Mouse (Mus musculus) MEL-GATA-1-ER (cell line): ENCODE measurements around the gene Plau.

Source experiments
- DNase-seq: peaks from one replicate; pipeline ENCODE4 v3.0.0-alpha.2; 2012; ENCODE audit warnings: low read depth; ENCODE audit errors: extremely low read depth

Plau gene

DNA sequence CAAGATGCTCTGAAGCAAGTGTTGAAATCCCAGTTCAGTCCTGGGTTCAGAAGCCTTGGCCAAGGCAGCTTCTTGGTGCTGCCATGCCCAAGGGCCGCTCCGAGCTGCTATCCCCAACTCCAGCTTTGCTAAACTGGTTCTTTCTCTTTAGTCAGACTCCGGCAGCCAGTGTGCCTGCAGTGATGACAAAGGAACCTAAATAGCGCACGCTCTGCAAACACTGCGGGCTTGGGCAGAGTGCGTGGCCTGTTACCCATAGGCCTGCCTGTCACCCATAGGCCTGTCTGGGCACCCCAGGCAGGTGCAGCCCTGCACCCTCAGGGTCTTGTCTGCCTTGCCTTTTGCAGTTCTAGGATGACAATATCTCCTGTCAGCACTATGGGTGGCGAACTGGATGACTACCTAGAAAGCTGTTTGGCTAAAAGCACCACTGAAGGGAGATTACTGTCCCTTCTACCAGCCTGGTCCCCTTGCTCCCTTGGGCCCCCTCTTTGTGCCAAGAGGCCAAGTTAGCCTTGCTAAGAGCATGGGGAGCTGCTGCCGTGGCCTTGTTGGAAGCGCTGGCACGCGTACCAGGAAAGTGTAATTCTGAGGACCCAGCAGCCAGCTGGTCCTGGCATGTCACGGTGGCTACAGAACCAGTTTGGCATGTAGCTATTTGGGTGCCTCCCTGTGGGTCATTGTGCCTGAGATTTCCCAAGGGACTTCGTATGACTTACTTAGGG, 30.2 kb upstream of the Plau start:
- DNase-seq, result no peak

DNA sequence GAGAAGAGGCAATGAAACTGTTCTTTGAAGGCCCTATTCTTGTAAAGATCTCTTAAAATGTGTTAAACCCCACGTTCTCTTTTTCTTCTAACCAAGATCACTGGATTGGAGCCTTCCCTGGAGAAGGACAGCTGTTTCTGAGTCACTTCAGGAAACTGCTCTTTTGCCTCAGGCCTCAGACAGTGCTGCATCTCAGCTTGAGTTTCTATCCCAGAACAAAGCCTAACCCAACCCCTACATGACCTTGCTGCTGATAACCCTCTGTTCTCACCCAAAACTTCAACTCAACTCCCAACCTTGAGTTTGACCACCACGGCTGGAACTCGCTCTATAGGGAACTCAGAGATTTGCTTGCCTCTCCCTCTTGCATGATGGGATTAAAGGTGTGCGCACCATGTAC, 27.1 kb upstream of the Plau start:
- no peak for DNase-seq

- DNase-seq, result no peak
Observed at GRCm38 (mm10) chr14:20809820-20810219, 26.6 kb upstream of the Plau start.

GRCm38 (mm10) chr14:20811236-20811635, 25.2 kb upstream of the Plau start:
- DNase-seq, result no peak

DNA sequence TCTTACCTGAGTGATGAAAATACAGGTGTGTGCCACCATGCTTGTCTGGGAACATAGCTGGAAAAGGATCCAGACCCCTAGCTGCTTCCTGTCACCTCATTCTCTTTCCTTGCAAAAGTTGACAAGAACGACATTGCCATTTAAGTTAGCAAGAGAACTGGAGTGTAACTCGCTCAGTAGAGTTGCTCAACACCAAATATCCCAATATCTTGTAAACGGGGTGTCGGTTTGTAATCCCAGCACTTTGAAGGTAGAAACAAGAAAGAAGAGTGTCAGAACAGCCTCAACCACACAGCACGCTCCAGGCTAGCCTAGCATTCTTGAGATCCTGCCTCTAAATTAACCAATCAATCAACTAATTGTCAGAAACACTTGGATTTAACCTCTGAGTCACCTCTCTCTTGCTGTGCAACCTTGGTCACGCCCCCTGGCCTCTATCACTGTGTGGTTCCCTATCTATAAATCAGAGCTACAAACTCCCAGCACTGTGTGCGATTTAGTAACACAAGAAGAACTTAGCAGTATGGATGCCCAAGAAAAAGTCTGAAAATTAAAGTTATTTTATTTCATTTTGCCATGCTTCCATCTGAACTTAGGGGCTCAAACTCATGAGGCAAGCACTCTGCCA, 24.6 kb upstream of the Plau start:
- DNase-seq, result no peak

DNA sequence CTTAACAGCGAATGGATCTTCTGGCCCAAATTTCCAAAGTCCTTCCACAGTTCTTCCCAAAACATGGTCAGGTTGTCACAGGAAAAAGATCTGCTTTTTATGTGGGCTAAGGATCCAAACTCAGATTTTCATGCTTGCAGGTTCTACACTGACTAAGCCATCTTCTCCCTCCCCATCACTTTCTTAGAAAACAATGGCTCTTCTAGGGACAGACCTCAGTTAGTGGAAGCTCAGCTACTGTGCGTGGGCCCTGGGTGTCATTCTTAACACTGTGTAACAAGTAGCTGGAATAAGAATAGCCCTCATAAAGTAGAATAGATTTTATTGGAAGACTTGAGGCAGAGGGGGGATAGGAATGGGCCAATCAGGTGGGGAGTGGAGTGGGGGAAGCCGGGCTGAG, 21.0 kb upstream of the Plau start:
- DNase-seq, result no peak

DNA sequence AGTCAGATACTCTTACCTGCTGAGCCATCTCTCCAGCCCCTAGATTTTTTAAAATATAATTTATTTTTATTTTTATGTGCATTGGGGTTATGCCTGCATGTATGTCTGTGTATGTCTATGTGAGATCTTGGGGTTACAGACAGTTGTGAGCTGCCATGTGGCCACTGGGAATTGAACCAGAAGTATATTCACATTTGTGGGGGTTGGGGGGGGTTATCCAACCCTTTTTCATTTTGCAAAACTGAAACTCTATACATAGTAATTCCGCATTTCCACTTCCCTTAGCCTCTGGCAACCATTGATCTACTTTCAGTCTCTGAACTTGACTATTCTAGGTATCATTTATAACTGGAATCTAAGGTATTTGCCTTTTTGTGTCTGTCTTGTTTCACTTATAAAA, 11.9 kb upstream of the Plau start:
- no peak for DNase-seq

- no peak for DNase-seq
Observed at GRCm38 (mm10) chr14:20825516-20825915, 10.9 kb upstream of the Plau start.

DNA sequence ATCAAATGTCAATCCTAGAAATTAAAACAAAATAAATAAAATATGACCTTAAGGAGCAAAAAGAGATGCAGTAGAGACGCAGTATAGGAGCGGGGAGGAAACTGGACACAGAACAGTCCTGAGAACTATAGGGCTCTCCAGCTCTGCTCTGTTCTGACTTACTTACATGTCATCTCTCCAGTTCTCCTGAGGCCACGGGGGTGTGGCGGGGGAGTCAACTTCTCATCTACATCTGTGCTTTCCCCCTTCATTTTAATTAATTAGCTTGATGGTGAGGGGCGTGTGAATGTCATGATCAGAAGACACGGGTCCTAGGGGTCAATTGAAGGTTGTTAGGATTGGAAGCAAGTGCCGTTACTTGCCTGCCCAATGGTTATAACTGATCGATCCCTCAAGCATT, 9.4 kb upstream of the Plau start:
- DNase-seq, result no peak

- no peak for DNase-seq
Observed at GRCm38 (mm10) chr14:20827491-20827890, 9.0 kb upstream of the Plau start.

- DNase-seq, result no peak
Observed at GRCm38 (mm10) chr14:20828524-20828923, 7.9 kb upstream of the Plau start.

DNA sequence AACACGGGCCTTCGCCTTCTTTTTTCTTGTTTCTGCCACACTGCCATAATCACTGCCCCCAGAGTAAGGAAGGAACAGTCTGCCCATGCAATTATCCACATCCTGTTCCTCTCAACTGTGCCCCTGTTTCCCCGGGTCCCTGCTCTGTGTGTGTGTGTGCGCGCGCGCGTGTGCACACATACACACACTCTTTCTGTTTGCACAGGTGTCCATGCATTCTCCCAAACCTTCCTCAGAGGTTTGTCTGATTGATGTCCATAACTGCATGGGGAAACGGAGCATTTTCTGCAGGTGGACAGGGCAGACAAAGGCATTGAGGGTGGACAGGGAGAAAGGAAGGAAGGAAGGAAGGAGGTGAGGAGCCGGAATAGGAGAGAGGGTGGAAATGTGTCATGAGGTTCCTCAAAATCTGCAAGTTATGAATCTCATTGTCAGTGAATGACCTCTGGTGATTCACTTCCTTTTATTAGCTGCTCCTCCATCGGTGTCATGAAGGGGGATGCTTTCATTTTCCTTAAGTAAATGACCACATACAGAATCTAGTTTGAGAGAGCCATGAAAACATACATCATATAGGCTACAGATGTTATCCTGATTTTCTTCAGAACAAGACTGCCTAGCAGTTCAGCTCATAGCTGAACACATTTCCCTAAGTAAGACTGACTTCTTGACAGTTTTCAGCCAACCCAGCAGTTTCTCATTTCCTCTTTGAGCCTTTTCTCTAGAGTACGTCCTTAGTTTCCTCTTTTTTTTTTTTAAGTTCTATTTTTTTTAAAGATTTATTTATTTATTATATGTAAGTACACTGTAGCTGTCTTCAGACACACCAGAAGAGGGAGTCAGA, 6.7 kb upstream of the Plau start:
- DNase-seq, result peak; percentile 58

- DNase-seq, result no peak
Observed at GRCm38 (mm10) chr14:20831141-20831910, 5.1 kb upstream of the Plau start.

- DNase-seq, result no peak
Observed at GRCm38 (mm10) chr14:20831915-20832314, 4.5 kb upstream of the Plau start.

DNA sequence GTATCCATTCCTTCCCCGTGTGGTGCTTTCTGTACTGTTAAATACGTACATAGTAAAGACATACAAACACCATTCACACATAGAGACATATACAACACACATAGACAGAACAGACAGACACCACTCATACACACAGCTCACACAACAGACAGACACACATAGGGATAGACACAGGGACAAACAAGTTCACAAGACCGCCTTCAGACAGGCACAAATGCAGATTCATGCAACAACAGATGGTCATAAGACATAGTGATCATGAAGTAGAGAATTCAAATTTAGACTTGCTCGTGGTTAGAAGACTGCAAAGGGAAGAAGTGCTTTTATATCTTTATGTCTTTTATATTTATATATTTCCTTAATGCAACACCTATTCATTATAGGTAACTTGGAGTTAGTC, 2.9 kb upstream of the Plau start:
- DNase-seq, result no peak

DNA sequence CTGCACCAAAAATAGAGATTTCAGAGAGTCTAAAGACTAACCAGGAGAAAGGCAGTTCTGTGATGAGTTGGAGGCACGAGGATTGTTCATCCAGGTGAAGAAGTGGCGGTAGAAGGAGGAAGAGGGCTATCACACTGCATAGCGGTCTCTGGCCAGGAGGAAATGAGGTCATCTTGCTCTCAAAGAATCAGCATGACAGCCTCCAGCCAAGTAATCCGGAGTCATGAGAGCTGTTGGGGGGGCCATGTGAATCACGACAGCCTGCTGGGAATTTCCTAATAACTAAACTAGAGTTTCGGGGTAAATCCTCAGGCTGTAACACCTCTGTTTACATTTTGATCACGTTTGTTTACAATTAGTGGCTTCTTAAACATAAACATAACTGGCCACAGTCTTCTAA, 2.3 kb upstream of the Plau start:
- no peak for DNase-seq

DNA sequence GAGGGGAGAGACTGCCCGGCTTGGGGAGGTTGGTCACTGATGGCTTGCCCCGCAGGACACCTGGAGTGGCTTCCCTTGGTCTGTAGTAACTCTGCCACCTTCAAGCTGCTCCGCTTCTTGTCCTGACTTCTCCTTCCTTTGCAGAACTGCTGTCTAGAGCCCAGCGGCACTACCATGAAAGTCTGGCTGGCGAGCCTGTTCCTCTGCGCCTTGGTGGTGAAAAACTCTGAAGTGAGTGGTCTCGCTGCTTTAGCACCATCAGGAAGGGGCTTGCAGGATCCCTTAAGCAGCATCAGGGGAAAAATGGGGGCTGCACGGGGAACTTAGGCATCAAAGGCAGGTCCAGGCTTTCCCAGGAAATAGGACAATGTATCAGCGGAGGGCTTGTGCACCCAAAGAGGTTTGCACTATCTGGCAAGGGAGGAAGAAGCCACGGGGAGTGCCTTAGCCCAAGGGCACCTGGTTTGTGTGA, 481 bp downstream of the Plau start:
- no peak for DNase-seq

- DNase-seq, result no peak
Observed at GRCm38 (mm10) chr14:20837681-20838080, 1.2 kb downstream of the Plau start.

- no peak for DNase-seq
Observed at GRCm38 (mm10) chr14:20841526-20841925, 5.1 kb downstream of the Plau start.

GRCm38 (mm10) chr14:20842629-20843028, 6.2 kb downstream of the Plau start:
- no peak for DNase-seq

DNA sequence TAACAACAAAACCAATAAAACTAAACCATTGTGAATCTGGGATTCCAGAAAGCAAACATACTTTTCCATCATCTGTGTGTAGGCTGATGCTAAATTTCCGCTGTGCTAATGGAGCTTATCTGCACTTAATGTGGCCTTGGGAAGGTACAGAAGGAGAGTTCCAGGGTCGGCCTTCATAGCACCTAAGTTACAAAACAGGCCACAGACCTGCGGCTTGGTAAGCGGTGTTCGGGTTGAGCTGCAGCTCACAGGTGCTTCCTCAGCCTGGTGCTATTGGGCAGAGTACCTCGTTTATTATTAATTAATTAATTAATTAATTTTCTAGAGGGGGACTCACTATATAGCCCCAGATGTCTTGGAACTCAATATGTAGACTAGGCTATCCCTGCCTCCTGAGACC, 7.7 kb downstream of the Plau start:
- DNase-seq, result no peak
